Mouse (Mus musculus): ENCODE data around the gene Sap30l.

Sap30l gene

GRCm38 (mm10) chr11:57800971-57801765 lies at the start of gene Sap30l:
Sap30l (plus strand) TSS chr11:57801637.
- DNase-seq, result peak; percentile 96

GRCm38 (mm10) chr11:57753538-57754203 lies 47.8 kb upstream of the Sap30l start:
- no peak for DNase-seq

GRCm38 (mm10) chr11:57758621-57759020 lies 42.8 kb upstream of the Sap30l start:
- DNase-seq, result no peak

GRCm38 (mm10) chr11:57760509-57761058 lies 40.9 kb upstream of the Sap30l start:
- no peak for DNase-seq

GRCm38 (mm10) chr11:57761347-57761746 lies 40.1 kb upstream of the Sap30l start:
- no peak for DNase-seq

- no peak for DNase-seq
These were observed 37.3 kb upstream of the Sap30l start for GRCm38 (mm10) chr11:57764124-57764523.

- no peak for DNase-seq
These were observed 34.8 kb upstream of the Sap30l start for GRCm38 (mm10) chr11:57766617-57767016.

GRCm38 (mm10) chr11:57767171-57767570 lies 34.3 kb upstream of the Sap30l start:
- DNase-seq, result no peak

GRCm38 (mm10) chr11:57770776-57771175 lies 30.7 kb upstream of the Sap30l start:
- no peak for DNase-seq

GRCm38 (mm10) chr11:57771676-57772075 lies 29.8 kb upstream of the Sap30l start:
- peak; percentile 19 for DNase-seq

- no peak for DNase-seq
These were observed 28.0 kb upstream of the Sap30l start for GRCm38 (mm10) chr11:57773479-57773878.

GRCm38 (mm10) chr11:57773936-57774335 lies 27.5 kb upstream of the Sap30l start:
- no peak for DNase-seq

- no peak for DNase-seq
These were observed 25.6 kb upstream of the Sap30l start for GRCm38 (mm10) chr11:57775868-57776267.

GRCm38 (mm10) chr11:57776546-57776945 lies 24.9 kb upstream of the Sap30l start:
- no peak for DNase-seq

- no peak for DNase-seq
These were observed 23.1 kb upstream of the Sap30l start for GRCm38 (mm10) chr11:57778349-57778748.

- DNase-seq, result no peak
These were observed 21.6 kb upstream of the Sap30l start for GRCm38 (mm10) chr11:57779824-57780223.

GRCm38 (mm10) chr11:57786616-57787418 lies 14.6 kb upstream of the Sap30l start:
- DNase-seq, result peak; percentile 55

- DNase-seq, result no peak
These were observed 13.5 kb upstream of the Sap30l start for GRCm38 (mm10) chr11:57787913-57788312.

GRCm38 (mm10) chr11:57790866-57791535 lies 10.4 kb upstream of the Sap30l start:
- DNase-seq, result no peak

GRCm38 (mm10) chr11:57795086-57795485 lies 6.4 kb upstream of the Sap30l start:
- no peak for DNase-seq

- DNase-seq, result no peak
These were observed 3.6 kb upstream of the Sap30l start for GRCm38 (mm10) chr11:57797828-57798227.

- DNase-seq, result no peak
These were observed 2.0 kb upstream of the Sap30l start for GRCm38 (mm10) chr11:57799456-57799855.

Measured in cerebellum, adult 11-12 months (tissue).